Mouse (Mus musculus): ENCODE data around the gene Pou2f2.

DNA sequence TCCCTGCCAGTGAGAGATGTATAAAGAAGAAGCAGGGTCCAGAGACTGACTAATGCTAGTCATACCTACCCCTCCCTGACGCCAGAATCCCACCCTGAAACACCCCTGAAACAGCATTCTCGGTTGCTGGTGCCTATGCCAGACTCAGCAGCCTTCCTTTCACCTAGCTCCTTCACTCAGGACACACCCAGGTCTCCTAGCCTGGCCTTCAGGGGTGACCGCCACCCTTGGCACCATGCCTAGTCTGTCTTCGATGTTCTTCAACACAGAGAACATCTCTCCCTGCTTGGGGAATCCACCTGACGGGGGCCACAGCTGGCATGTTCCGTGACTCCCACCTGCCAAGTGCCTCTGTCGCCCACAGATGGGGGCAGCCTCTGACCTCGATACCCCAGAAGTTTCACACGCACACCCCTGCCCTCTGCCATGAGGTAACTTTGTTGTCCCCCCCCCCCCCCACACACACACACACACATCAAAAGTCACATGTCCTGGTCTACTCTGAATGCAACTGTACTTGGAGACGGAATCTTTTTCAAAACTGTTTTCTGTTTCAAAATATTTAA is 53.7 kb downstream of the Pou2f2 start:
- TF ChIP-seq CTCF (IDR thresholded peaks at IDR 0.05; ENCODE audit: control insufficient read depth, insufficient read depth, low read length) (no peak), POLR2A (IDR thresholded peaks at IDR 0.05; ENCODE audit: borderline replicate concordance, control insufficient read depth, low read depth, low read length) (no peak)
